Mouse (Mus musculus) adrenal gland (tissue): ENCODE data around the gene Efcab8.
"Not testable (repeated sequence)": the region's sequence is repeated elsewhere in the genome, so short reads cannot be mapped to it uniquely, and the experiment has no call there.

Experiments used
- intact Hi-C: fragments of 180-260 bp; cut with DNase I; formaldehyde crosslinking; loops from one replicate; pipeline ENCODE4 v1.15.1; 2025

Efcab8 gene

DNA sequence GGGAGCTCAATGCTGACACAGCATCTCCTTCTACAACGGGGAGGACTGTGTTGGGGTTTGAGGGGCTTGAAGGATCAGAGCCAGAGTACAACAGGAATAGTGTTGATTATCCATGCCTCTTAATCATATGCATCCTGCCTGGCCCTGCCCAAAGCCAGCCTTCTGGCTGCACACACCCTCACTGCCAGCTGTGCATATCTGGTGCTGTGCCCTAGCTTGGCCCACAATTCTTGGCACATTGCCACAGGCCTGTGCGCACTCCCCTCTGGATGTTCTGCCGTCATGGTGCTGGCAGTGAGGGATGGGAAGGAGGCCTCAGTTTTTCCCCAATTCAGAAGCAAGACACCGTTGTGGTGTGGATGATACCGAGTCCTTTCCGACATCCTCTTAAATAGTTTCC is 44.9 kb downstream of the Efcab8 start:
- intact Hi-C loops: no loop called here

DNA sequence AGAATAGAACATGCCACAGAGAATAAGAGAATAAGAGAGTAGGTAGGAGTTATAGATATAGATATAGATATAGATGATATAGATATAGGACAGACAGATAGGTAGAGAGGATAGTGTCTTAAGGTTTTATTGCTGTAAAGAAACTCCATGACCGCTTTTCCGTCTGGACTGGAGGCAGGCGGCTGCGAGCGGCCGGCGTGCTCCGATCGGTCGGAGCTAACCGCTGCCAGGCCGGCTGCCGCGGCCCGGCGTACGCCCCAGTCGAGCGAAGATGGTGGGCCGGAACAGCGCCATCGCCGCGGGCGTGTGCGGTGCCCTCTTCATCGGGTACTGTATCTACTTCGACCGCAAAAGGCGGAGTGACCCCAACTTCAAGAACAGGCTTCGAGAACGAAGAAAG is 46.2 kb downstream of the Efcab8 start:
- intact Hi-C loops: not testable (repeated sequence)

DNA sequence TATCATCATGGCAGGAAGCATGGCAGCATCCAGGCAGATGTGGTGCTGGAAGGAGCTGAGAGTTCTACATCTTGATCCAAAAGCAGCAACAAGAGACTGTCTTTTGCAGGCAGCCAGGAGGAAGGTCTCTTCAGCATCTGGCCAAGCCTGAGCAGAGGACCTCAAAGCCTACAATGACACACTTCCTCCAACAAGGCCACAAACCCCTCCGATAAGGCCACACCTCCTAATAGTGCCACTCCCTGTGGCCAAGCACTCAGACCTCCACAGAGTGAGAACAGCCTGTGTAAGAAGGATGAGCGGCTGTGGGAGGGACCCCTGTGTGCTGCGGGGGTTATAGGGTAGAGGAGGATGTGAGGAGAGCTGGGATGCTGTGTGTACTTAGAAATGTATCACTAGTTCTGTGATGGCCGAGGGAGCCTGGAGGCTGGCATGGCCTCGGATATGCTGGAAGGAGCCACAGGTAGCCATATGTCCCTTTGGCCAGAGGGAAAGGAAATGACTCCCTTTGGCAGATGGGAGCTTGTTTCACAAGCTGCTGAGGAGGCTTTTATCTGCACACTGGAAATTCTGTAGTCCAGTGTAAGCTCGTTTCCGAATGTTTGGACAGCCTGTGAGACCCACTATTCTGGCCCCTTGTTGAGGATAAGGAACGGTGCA is 47.6 kb downstream of the Efcab8 start:
- intact Hi-C loops: no loop called here

GRCm38 (mm10) chr2:153828704-153829103 is 49.0 kb downstream of the Efcab8 start:
- intact Hi-C loops: no loop called here

DNA sequence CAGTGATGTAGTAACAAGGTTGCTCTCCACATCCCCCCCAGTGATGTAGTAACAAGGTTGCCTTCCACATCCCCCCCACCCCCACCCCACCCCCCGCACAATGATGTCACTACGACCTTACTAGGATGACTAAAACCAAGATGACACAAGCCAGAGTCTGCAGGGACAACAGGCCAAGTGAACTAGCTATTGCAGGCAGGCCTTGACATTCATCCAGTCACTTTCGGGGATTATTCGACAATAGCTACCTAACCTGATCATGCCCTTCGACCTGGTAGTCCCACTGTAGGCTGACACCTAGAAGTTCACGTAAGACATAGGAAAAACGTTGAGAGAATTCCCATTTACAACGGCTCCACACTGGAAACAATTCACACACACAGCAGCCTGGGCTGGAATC is 53.6 kb downstream of the Efcab8 start:
- intact Hi-C loops: no loop called here

DNA sequence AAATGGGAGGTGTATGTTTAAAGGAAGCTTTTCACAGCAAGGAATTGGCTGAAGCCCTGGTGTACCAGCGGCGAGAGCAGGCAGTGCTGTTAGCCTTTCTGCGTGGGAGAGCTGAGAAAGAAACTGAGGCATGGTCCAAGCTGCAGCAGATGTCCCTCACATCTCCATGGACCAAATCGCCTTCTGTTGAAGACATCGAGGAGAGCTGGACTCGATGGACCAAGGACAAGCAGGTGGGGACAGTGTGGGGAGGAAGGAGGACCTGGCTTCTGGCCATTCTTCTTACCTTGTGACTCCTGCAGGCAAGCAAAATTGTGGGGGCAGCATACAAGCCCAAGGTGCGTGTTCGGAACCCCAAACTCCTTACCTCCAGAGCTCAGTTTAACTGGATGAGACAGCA is 63.1 kb downstream of the Efcab8 start:
- intact Hi-C loops: no loop called here

GRCm38 (mm10) chr2:153848389-153848788 is 68.7 kb downstream of the Efcab8 start:
- intact Hi-C loops: no loop called here

DNA sequence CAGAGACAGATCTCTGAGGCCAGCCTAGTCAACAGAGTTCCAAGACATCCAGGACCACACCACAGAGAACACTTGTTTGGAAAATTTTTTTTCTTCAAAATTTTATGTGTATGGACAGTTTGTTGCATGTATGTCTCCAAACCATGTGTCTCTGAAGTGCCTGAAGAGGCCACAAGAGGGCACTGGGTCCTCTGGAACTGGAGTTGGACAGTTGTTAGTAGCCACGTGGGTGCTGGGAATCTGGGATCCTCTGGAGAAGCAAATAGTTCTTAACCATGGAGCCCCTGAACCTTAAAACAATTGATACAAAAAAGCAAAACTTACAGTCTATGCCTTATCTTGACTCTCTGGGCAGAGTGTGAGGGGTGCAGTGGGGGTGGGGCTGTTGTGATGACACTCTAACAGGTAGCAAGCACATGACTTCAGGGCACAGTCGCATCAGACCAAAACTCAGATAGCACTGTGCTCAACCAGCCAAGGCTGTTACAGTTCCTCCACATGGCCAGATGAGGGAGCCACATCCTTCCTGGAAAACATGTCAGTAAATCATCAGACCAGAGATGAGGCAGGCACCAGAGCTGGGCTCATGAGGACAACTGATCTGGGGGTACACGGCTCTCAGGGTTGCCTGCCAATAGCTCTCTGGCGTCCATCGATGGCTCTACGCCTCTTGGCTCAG is 70.8 kb downstream of the Efcab8 start:
- intact Hi-C loops: no loop called here

DNA sequence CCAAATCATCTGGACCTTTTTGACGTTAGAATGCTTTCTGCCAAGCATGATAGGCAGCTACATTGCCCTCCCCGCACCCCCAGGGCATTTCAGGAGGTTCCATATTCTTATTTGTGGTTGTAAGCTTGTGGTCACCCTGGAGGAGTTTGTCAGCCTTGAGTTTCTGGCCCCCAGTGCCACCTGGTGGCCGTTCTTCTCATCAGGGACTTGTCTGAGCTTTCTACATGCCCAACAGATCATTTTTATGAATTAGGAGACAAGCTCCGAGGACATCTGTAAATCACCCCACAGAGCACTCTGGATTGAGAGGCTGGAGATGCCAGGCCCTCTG is 71.3 kb downstream of the Efcab8 start:
- intact Hi-C loops: no loop called here

- intact Hi-C loops: loop anchor here (2.0 kb wide), 1 partner anchor 45 kb away; no protein-coding TSS in a partner anchor
Observed at GRCm38 (mm10) chr2:153853544-153853943, 73.8 kb downstream of the Efcab8 start.

DNA sequence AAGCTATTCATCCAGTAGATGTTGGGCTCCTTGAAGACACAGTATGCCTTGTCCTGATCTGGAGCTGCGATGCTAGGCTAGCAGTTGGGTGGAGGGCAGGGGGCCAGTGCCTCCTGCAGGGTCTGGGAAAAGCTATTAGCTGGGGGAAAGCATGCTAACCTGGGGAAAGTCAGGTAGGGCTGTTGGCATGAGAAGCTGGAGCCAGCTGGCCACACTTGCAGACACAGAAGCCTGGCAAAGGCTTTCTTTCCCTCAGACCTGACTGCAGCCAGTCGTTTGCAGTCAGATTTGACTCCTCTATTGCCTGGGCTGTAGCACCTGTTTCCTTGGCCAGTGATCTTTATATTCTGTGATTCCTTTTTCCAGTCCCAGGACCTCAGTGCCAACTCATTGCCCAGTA is 79.8 kb downstream of the Efcab8 start:
- intact Hi-C loops: no loop called here

DNA sequence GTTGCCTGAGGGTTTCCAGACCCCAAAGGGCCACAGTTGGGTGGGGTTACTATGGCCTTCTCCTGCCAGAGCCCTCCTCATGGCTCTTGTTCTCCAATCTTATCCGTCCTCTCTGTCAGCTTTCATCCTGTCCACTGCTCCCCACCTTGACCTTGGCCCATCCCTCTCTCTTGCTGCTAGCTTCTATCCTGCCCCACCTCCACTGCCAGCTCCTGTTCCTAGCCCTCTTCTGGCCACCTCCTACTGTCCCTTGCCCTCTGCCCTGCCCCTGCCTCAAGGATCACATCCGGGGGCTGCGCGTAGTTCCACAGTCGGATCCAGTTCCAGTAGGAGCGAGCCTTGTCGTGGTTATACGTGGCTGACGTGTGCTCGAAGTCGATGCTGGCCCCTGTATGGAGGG is 80.6 kb downstream of the Efcab8 start:
- intact Hi-C loops: no loop called here

GRCm38 (mm10) chr2:153860715-153861114 is 81.0 kb downstream of the Efcab8 start:
- intact Hi-C loops: no loop called here

- intact Hi-C loops: no loop called here
Observed at GRCm38 (mm10) chr2:153861960-153862359, 82.2 kb downstream of the Efcab8 start.

GRCm38 (mm10) chr2:153870984-153871383 is 91.3 kb downstream of the Efcab8 start, which contains the start of gene Sun5:
TSS of gene Sun5 (minus strand) at chr2:153871084.
- intact Hi-C loops: no loop called here

GRCm38 (mm10) chr2:153874745-153875144 is 95.0 kb downstream of the Efcab8 start, which contains the start of gene Bpifb2:
TSS of gene Bpifb2 (plus strand) at chr2:153875045.
- intact Hi-C loops: no loop called here
